Mouse (Mus musculus) G1E (cell line): ENCODE measurements around the gene Dda1.

Source experiments
- CTCF ChIP-seq: IDR thresholded peaks from 2 replicates; pipeline ENCODE4 v1.5.1; 2012; ENCODE audit warnings: low read depth, low read length, inconsistent platforms, mixed read lengths
- GATA1 ChIP-seq: IDR thresholded peaks from 2 replicates; pipeline ENCODE4 v1.6.1; 2012; ENCODE audit warnings: borderline replicate concordance, low read length, inconsistent platforms, mixed read lengths
- POLR2AphosphoS5 ChIP-seq: IDR thresholded peaks from 2 replicates; pipeline ENCODE4 v1.6.1; 2012; ENCODE audit warnings: low read depth, low read length, inconsistent platforms; ENCODE audit not compliant: insufficient replicate concordance
- TAL1 ChIP-seq: conservative IDR thresholded peaks from 2 replicates; pipeline ENCODE4 v1.6.1; 2012; ENCODE audit warnings: low read depth, low read length, inconsistent platforms, mixed read lengths

DNA sequence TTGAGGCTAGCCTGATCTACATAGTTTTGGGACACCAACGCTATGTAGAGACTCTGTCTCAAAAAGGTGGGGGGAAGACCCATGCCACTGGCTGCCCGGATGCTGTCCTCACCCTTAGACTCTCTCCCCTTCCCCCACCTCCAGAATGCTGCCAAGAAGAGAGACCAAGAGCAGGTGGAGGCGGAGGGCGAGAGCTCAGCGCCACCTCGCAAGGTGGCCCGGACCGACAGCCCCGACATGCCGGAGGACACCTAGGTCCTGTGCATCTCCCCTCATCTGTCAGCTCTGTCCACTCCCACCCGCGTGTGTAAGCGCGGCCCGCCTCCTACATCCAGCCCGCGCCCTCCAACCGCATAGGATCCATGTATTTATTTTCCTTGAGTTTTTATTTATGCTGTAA lies 5.3 kb downstream of the Dda1 start:
- TF ChIP-seq CTCF (no peak), POLR2AphosphoS5 (no peak), GATA1 (no peak), TAL1 (no peak)
